Mouse (Mus musculus): ENCODE results near the gene Capn1. TPM values are rescaled to one million over a fixed set of nuclear protein-coding genes. Genes with fewer than 3 reads are reported as not detected.

Gene Capn1
- total and polyA plus RNA-seq, 3 experiments: 42.5 to 75.2 TPM; not detected in 1

GRCm38 (mm10) chr19:6014991-6015510 lies 646 bp downstream of the Capn1 start (continued):
- TF ChIP-seq ZC3H11A (IDR thresholded peaks at IDR 0.05; ENCODE audit: low read depth, low read length): no peak; the same call in 1 of the 2 replicates

- Histone ChIP-seq H3K79me2 (ENCODE audit: control insufficient read depth, insufficient read depth, low read length, poor library complexity) (peaks cover 10% of the 10 kb centered on the region), H3K9ac (ENCODE audit: control insufficient read depth, low read depth, low read length, poor library complexity, severe bottlenecking) (no peak overlapping the region), H3K36me3 (ENCODE audit: control insufficient read depth in 1 of 2, insufficient read depth in 2 of 2, low read length in 2 of 2) (peaks cover 0 to 18% of the 10 kb centered on the region in 2 experiments; a peak in 2 of 4 replicates), H3K9me3 (replicated peaks; ENCODE audit: insufficient read depth, low read length) (no peaks in the 10 kb centered on the region), H3K4me1 (ENCODE audit: control insufficient read depth in 1 of 2, insufficient read depth in 2 of 2, low read length in 2 of 2) (peaks cover 4 to 25% of the 10 kb centered on the region in 2 experiments; a peak in 3 of 4 replicates), H3K27ac (ENCODE audit: control insufficient read depth, low read depth, low read length) (no peak overlapping the region), H3K27me3 (ENCODE audit: control insufficient read depth in 1 of 2, insufficient read depth in 2 of 2, low read length in 2 of 2) (no peaks in the 10 kb centered on the region), H3K4me3 (ENCODE audit: control insufficient read depth in 1 of 2, insufficient read depth in 1 of 2, low read depth in 2 of 2, low read length in 2 of 2) (no peak overlapping the region)
- TF ChIP-seq MXI1 (IDR thresholded peaks at IDR 0.05; ENCODE audit: low read depth, low read length) (no peak), SIN3A (IDR thresholded peaks at IDR 0.05; ENCODE audit: low read length) (no peak), MAFK (IDR thresholded peaks at IDR 0.05; ENCODE audit: borderline replicate concordance, low read depth, low read length) (no peak), TAL1 (IDR thresholded peaks at IDR 0.05; ENCODE audit: low read length) (no peak), ZKSCAN1 (IDR thresholded peaks at IDR 0.05; ENCODE audit: low read depth, low read length) (no peak), RCOR1 (IDR thresholded peaks at IDR 0.05; ENCODE audit: low read depth, low read length) (no peak), POLR2AphosphoS5 (IDR thresholded peaks at IDR 0.05; ENCODE audit: borderline replicate concordance, low read depth, low read length) (no peak), TCF12 (IDR thresholded peaks at IDR 0.05; ENCODE audit: low read depth, low read length) (no peak), HCFC1 (IDR thresholded peaks at IDR 0.05; ENCODE audit: low read depth, low read length) (no peak), RAD21 (IDR thresholded peaks at IDR 0.05; ENCODE audit: low read depth, low read length) (no peak), GABPA (IDR thresholded peaks at IDR 0.05; ENCODE audit: low read depth, low read length) (no peak)
- no peak for DNase-seq (ENCODE audit: low read depth, low spot score)
Measured at GRCm38 (mm10) chr19:6013691-6014090, 2.0 kb downstream of the Capn1 start.

GRCm38 (mm10) chr19:6009137-6009536 lies 6.6 kb downstream of the Capn1 start:
- Histone ChIP-seq H3K4me1 (ENCODE audit: control insufficient read depth in 1 of 2, insufficient read depth in 2 of 2, low read length in 2 of 2) (peaks cover 0 to 12% of the 10 kb centered on the region in 2 experiments; a peak in 1 of 4 replicates), H3K27ac (ENCODE audit: control insufficient read depth, low read depth, low read length) (no peak overlapping the region), H3K9me3 (replicated peaks; ENCODE audit: insufficient read depth, low read length) (no peaks in the 10 kb centered on the region), H3K27me3 (ENCODE audit: control insufficient read depth in 1 of 2, insufficient read depth in 2 of 2, low read length in 2 of 2) (no peaks in the 10 kb centered on the region), H3K79me2 (ENCODE audit: control insufficient read depth, insufficient read depth, low read length, poor library complexity) (peaks cover under 1% of the 10 kb centered on the region; the same call in 1 of the 2 replicates), H3K36me3 (ENCODE audit: control insufficient read depth in 1 of 2, insufficient read depth in 2 of 2, low read length in 2 of 2) (peaks cover 1 to 4% of the 10 kb centered on the region in 2 experiments; a peak in 3 of 4 replicates), H3K9ac (ENCODE audit: control insufficient read depth, low read depth, low read length, poor library complexity, severe bottlenecking) (no peak overlapping the region), H3K4me3 (ENCODE audit: control insufficient read depth in 1 of 2, insufficient read depth in 1 of 2, low read depth in 2 of 2, low read length in 2 of 2) (no peak overlapping the region)
- TF ChIP-seq TBP (IDR thresholded peaks at IDR 0.05; ENCODE audit: low read depth, low read length) (no peak), MAZ (IDR thresholded peaks at IDR 0.05; ENCODE audit: low read depth, low read length) (no peak), GATA1 (IDR thresholded peaks at IDR 0.05; ENCODE audit: low read depth, low read length) (no peak), CHD1 (IDR thresholded peaks at IDR 0.05; ENCODE audit: low read depth, low read length) (no peak), ETS1 (IDR thresholded peaks at IDR 0.05; ENCODE audit: low read depth, low read length) (no peak), SIN3A (IDR thresholded peaks at IDR 0.05; ENCODE audit: low read length) (no peak), MXI1 (IDR thresholded peaks at IDR 0.05; ENCODE audit: low read depth, low read length) (no peak), CHD2 (IDR thresholded peaks at IDR 0.05; ENCODE audit: low read length) (no peak), GABPA (IDR thresholded peaks at IDR 0.05; ENCODE audit: low read depth, low read length) (no peak), MYC (IDR thresholded peaks at IDR 0.05; ENCODE audit: low read depth, low read length) (no peak), USF1 (IDR thresholded peaks at IDR 0.05; ENCODE audit: low read depth, low read length) (no peak), UBTF (IDR thresholded peaks at IDR 0.05; ENCODE audit: borderline replicate concordance, insufficient read depth, low read depth, low read length) (no peak), NELFE (IDR thresholded peaks at IDR 0.05; ENCODE audit: low read depth, low read length) (no peak), ELF1 (IDR thresholded peaks at IDR 0.05; ENCODE audit: low read depth, low read length) (no peak)
- no peak for DNase-seq (ENCODE audit: low read depth, low spot score)

All from MEL (cell line).